Mouse (Mus musculus) liver, adult 2 months (tissue): Measurements from ENCODE around the gene Iscu.

Experiments
- CTCF ChIP-seq: fragments of 200-500 bp; IDR thresholded peaks from 2 replicates; pipeline ENCODE4 v1.5.1; 2011; ENCODE audit warnings: low read depth, low read length, control low read depth
- POLR2A ChIP-seq: fragments of 200-500 bp; IDR thresholded peaks from 2 replicates; pipeline ENCODE4 v1.6.1; 2011; ENCODE audit warnings: low read length, control low read depth; ENCODE audit not compliant: insufficient read depth; ENCODE audit errors: extremely low read depth

- TF ChIP-seq CTCF (peak; percentile 97), POLR2A (no peak)
Measured at GRCm38 (mm10) chr5:113773664-113774063, 1.1 kb downstream of the Iscu start.
